Mouse (Mus musculus) heart, adult 10 weeks (tissue): ENCODE measurements around the gene Ccdc70. TPM values are rescaled to one million over a fixed set of nuclear protein-coding genes. Genes with fewer than 3 reads are reported as not detected.

Experiments
- polyA plus RNA-seq: library from polyadenylated mRNA; stranded (reverse); fragments of 350-450 nt; fragmentation: Illumina TruSeq; extraction: RNeasy Lipid Tissue Mini Kit (QIAGEN cat#74804); gene quantifications from one replicate; pipeline ENCODE4 v1.2.3, GENCODE M21; 2014; ENCODE audit warnings: low read depth, low replicate concordance

The Ccdc70 gene
- not detected for polyA plus RNA-seq

GRCm38 (mm10) chr8:21969475-21969874 is at the start of gene Ccdc70:
Gene Ccdc70 (plus strand): TSS chr8:21969775.

GRCm38 (mm10) chr8:21932610-21933009 is 37.0 kb upstream of the Ccdc70 start, which contains the start of gene Defb15:
Gene Defb15 (minus strand): TSS chr8:21932710.

GRCm38 (mm10) chr8:21938052-21938451 is 31.5 kb upstream of the Ccdc70 start, which contains the start of gene Defb35:
Gene Defb35 (plus strand): TSS chr8:21938352.

GRCm38 (mm10) chr8:21946462-21946861 is 23.1 kb upstream of the Ccdc70 start, which contains the start of gene Defb13:
Gene Defb13 (plus strand): TSS chr8:21946762.

GRCm38 (mm10) chr8:21958414-21958813 is 11.2 kb upstream of the Ccdc70 start, which contains the start of gene Fam90a1a:
Gene Fam90a1a (plus strand): TSS chr8:21958714.

Other genes starting within 250 kb of the Ccdc70 start
- 2.3 TPM for gene Defa24, start 235.3 kb upstream of the Ccdc70 start, polyA plus RNA-seq
- not detected for gene Defb50, start 146.2 kb upstream of the Ccdc70 start, polyA plus RNA-seq
- gene Defb2, start 129.8 kb upstream of the Ccdc70 start, polyA plus RNA-seq, result not detected
- gene Defb10, start 110.9 kb upstream of the Ccdc70 start, polyA plus RNA-seq, result not detected
- not detected for gene Defb9, start 84.4 kb upstream of the Ccdc70 start, polyA plus RNA-seq
- not detected for gene Defb11, start 63.4 kb upstream of the Ccdc70 start, polyA plus RNA-seq
- not detected for gene Defb15, start 37.1 kb upstream of the Ccdc70 start, polyA plus RNA-seq
- gene Defb35, start 31.4 kb upstream of the Ccdc70 start, polyA plus RNA-seq, result not detected
- gene Defb13, start 23.0 kb upstream of the Ccdc70 start, polyA plus RNA-seq, result not detected
- gene Fam90a1a, start 11.1 kb upstream of the Ccdc70 start, polyA plus RNA-seq, result not detected
- 0.08 TPM for gene Atp7b, start 90.5 kb downstream of the Ccdc70 start, polyA plus RNA-seq
- gene Alg11, start 90.9 kb downstream of the Ccdc70 start, polyA plus RNA-seq, result 5.0 TPM
- not detected for gene Nek5, start 155.3 kb downstream of the Ccdc70 start, polyA plus RNA-seq
- 3.2 TPM for gene Nek3, start 196.7 kb downstream of the Ccdc70 start, polyA plus RNA-seq
- gene Ckap2, start 216.0 kb downstream of the Ccdc70 start, polyA plus RNA-seq, result 0.31 TPM
- gene Vps36, start 223.0 kb downstream of the Ccdc70 start, polyA plus RNA-seq, result 23.3 TPM